Mouse (Mus musculus): ENCODE measurements around the gene B3gnt2.

- TF ChIP-seq CTCF (IDR thresholded peaks at IDR 0.05; ENCODE audit: borderline replicate concordance, insufficient read depth, low read depth, low read length) (no peak), POLR2A (IDR thresholded peaks at IDR 0.05; ENCODE audit: borderline replicate concordance, insufficient read depth, low read length) (no peak)
Measured at GRCm38 (mm10) chr11:22741436-22741835, 119.3 kb downstream of the B3gnt2 start.
